Mouse (Mus musculus) kidney, postnatal 0 days (tissue): ENCODE measurements around the gene Rsg1. TPM values are rescaled to one million over a fixed set of nuclear protein-coding genes. Genes with fewer than 3 reads are reported as not detected.

Source experiments
- ATAC-seq: fragments of 200-750 bp; cut with Nextera tagmentation; replicated peaks from 2 replicates; pipeline ENCODE4 v1.8.0; 2017; ENCODE audit warnings: low read depth, moderate number of reproducible peaks, moderate TSS enrichment, moderate library complexity; ENCODE audit not compliant: low FRiP score
- DNase-seq: peaks from one replicate; pipeline ENCODE4 v3.0.0-alpha.2; 2016; ENCODE audit warnings: low spot score
- H3K27ac ChIP-seq: fragments of 300-500 bp; sonication (generic); 2 replicates; pipeline ENCODE4 v1.5.1; 2014; ENCODE audit warnings: mild to moderate bottlenecking
- H3K27me3 ChIP-seq: fragments of 300-500 bp; sonication (generic); 2 replicates; pipeline ENCODE4 v1.6.1; 2014; ENCODE audit warnings: low read length, mixed read lengths; ENCODE audit not compliant: insufficient read depth
- H3K36me3 ChIP-seq: fragments of 300-500 bp; sonication (generic); 2 replicates; pipeline ENCODE4 v1.6.1; 2014; ENCODE audit warnings: low read length, mixed read lengths; ENCODE audit not compliant: insufficient read depth
- H3K4me1 ChIP-seq: fragments of 300-500 bp; sonication (generic); replicated peaks from 2 replicates; pipeline ENCODE4 v1.6.1; 2014; ENCODE audit warnings: antibody characterized with exemption, low read length, mixed read lengths; ENCODE audit not compliant: insufficient read depth
- H3K4me2 ChIP-seq: fragments of 300-500 bp; sonication (generic); 2 replicates; pipeline ENCODE4 v1.6.1; 2014; ENCODE audit warnings: mild to moderate bottlenecking, low read length, moderate library complexity, mixed read lengths
- H3K4me3 ChIP-seq: fragments of 300-500 bp; sonication (generic); replicated peaks from 2 replicates; pipeline ENCODE4 v1.5.1; 2014; ENCODE audit warnings: low read depth, low read length
- H3K9ac ChIP-seq: fragments of 300-500 bp; sonication (generic); 2 replicates; pipeline ENCODE4 v1.6.1; 2014; ENCODE audit warnings: low read depth, low read length
- H3K9me3 ChIP-seq: fragments of 300-500 bp; sonication (generic); replicated peaks from 2 replicates; pipeline ENCODE4 v1.6.1; 2016; ENCODE audit warnings: low read length, inconsistent platforms, mixed read lengths
- CTCF ChIP-seq: IDR thresholded peaks from 2 replicates; pipeline ENCODE4 v1.5.1; 2016; ENCODE audit warnings: antibody characterized with exemption, low read depth, mild to moderate bottlenecking, moderate library complexity
- WGBS: fragments of 180-500 bp; shearing (Covaris S2); extraction: QIAGEN DNeasy Blood & Tissue Kit; methylation state at CpG from one replicate; pipeline ENCODE4 v1.1.7; 2014; 5-methylcytosine and 5-hydroxymethylcytosine counted together
- polyA plus RNA-seq: library from polyadenylated mRNA; unstranded; fragments of >200 nt; fragmentation: Nextera tagmentation; extraction: Ambion mirVana; gene quantifications from 2 replicates; pipeline ENCODE4 v1.2.1, GENCODE M21; 2015

Gene Rsg1
- polyA plus RNA-seq, 1 experiment from 2014 or later, result 3.1 TPM

GRCm38 (mm10) chr4:141247776-141248613 is 34.2 kb downstream of the Rsg1 start:
- ATAC-seq (peak; percentile 57), DNase-seq (peak; percentile 64)
- 1% methylated on average over 58 of the region's 60 CpGs for WGBS
- Histone ChIP-seq H3K4me1 (peaks cover 30% of the 10 kb centered on the region; the same call in 1 of the 2 replicates), H3K9me3 (no peaks in the 10 kb centered on the region), H3K4me2 (peak overlapping the region; percentile 73), H3K27me3 (peaks cover 11% of the 10 kb centered on the region), H3K4me3 (peak overlapping the region; percentile 38), H3K36me3 (no peaks in the 10 kb centered on the region; the same call in 1 of the 2 replicates), H3K9ac (0 out of 2 replicates have a peak overlapping the region, but pooled peaks have one; percentile 27), H3K27ac (no peak overlapping the region)
- no peak for TF ChIP-seq CTCF

GRCm38 (mm10) chr4:141248614-141248978 is 34.8 kb downstream of the Rsg1 start:
- Histone ChIP-seq H3K4me3 (no peak overlapping the region), H3K27me3 (peaks cover 11% of the 10 kb centered on the region), H3K9me3 (no peaks in the 10 kb centered on the region), H3K4me1 (peaks cover 28% of the 10 kb centered on the region; the same call in 1 of the 2 replicates), H3K9ac (no peak overlapping the region), H3K36me3 (no peaks in the 10 kb centered on the region; the same call in 1 of the 2 replicates), H3K27ac (no peak overlapping the region), H3K4me2 (peak overlapping the region; percentile 73)
- 11% methylated on average over 10 of the region's 11 CpGs for WGBS
- TF ChIP-seq CTCF, result peak; percentile 33; the same call in 1 of the 2 replicates
- peak; percentile 19; the same call in 1 of the 2 replicates for ATAC-seq
- no peak for DNase-seq

GRCm38 (mm10) chr4:141249383-141249782 is 35.6 kb downstream of the Rsg1 start:
- Histone ChIP-seq H3K36me3 (no peaks in the 10 kb centered on the region; the same call in 1 of the 2 replicates), H3K9me3 (no peaks in the 10 kb centered on the region), H3K4me1 (peaks cover 28% of the 10 kb centered on the region; the same call in 1 of the 2 replicates), H3K27ac (no peak overlapping the region), H3K9ac (no peak overlapping the region), H3K4me2 (no peak overlapping the region), H3K4me3 (no peak overlapping the region), H3K27me3 (peaks cover 11% of the 10 kb centered on the region)
- ATAC-seq (no peak), DNase-seq (no peak)
- no peak for TF ChIP-seq CTCF
- 81% methylated on average over 11 of the region's 11 CpGs for WGBS

- H3K9ac ChIP-seq, result no peak overlapping the region
- WGBS, result 81% methylated on average over 8 of the region's 8 CpGs
- H3K36me3 ChIP-seq, result no peaks in the 10 kb centered on the region; the same call in 1 of the 2 replicates
- ATAC-seq (no peak), DNase-seq (no peak)
- TF ChIP-seq CTCF, result no peak
- peaks cover 11% of the 10 kb centered on the region for H3K27me3 ChIP-seq
- H3K27ac ChIP-seq, result no peak overlapping the region
- H3K4me1 ChIP-seq, result peaks cover 26% of the 10 kb centered on the region; the same call in 1 of the 2 replicates
- no peaks in the 10 kb centered on the region for H3K9me3 ChIP-seq
- H3K4me3 ChIP-seq, result no peak overlapping the region
- H3K4me2 ChIP-seq, result no peak overlapping the region
Observed at GRCm38 (mm10) chr4:141251071-141251470, 37.3 kb downstream of the Rsg1 start.

- peak; percentile 41; the same call in 1 of the 2 replicates for TF ChIP-seq CTCF
- 73% methylated on average over 2 of the region's 2 CpGs for WGBS
- no peak for DNase-seq
- Histone ChIP-seq H3K4me2 (no peak overlapping the region), H3K27ac (no peak overlapping the region), H3K9me3 (no peaks in the 10 kb centered on the region), H3K4me1 (peaks cover 13% of the 10 kb centered on the region; the same call in 1 of the 2 replicates), H3K9ac (no peak overlapping the region), H3K36me3 (no peaks in the 10 kb centered on the region; the same call in 1 of the 2 replicates), H3K4me3 (no peak overlapping the region), H3K27me3 (peaks cover 11% of the 10 kb centered on the region)
- ATAC-seq, result no peak
Observed at GRCm38 (mm10) chr4:141252641-141253040, 38.9 kb downstream of the Rsg1 start.

GRCm38 (mm10) chr4:141254234-141254633 is 40.5 kb downstream of the Rsg1 start:
- Histone ChIP-seq H3K9me3 (no peaks in the 10 kb centered on the region), H3K27me3 (peaks cover 2% of the 10 kb centered on the region; the same call in 1 of the 2 replicates), H3K36me3 (no peaks in the 10 kb centered on the region; the same call in 1 of the 2 replicates), H3K4me2 (no peak overlapping the region), H3K9ac (no peak overlapping the region), H3K4me1 (no peaks in the 10 kb centered on the region), H3K27ac (no peak overlapping the region), H3K4me3 (no peak overlapping the region)
- DNase-seq (no peak), ATAC-seq (no peak)
- no peak for TF ChIP-seq CTCF
- WGBS, result 72% methylated on average over 16 of the region's 16 CpGs
